Mouse (Mus musculus): ENCODE measurements around the gene Acox2.
A peak's percentile ranks its signal among the peaks of the same experiment; 100 is the strongest.

The Acox2 gene

GRCm38 (mm10) chr14:8249206-8249605, 9.9 kb downstream of the Acox2 start:
- no peak for DNase-seq (ENCODE audit: extremely low spot score)

- DNase-seq (ENCODE audit: extremely low spot score): no peak
These were observed 12.3 kb downstream of the Acox2 start for GRCm38 (mm10) chr14:8246878-8247277.

- no peak for DNase-seq (ENCODE audit: extremely low spot score)
These were observed 14.9 kb downstream of the Acox2 start for GRCm38 (mm10) chr14:8244211-8244611.

- DNase-seq (ENCODE audit: extremely low spot score): no peak
These were observed 15.8 kb downstream of the Acox2 start for GRCm38 (mm10) chr14:8243136-8243888.

DNA sequence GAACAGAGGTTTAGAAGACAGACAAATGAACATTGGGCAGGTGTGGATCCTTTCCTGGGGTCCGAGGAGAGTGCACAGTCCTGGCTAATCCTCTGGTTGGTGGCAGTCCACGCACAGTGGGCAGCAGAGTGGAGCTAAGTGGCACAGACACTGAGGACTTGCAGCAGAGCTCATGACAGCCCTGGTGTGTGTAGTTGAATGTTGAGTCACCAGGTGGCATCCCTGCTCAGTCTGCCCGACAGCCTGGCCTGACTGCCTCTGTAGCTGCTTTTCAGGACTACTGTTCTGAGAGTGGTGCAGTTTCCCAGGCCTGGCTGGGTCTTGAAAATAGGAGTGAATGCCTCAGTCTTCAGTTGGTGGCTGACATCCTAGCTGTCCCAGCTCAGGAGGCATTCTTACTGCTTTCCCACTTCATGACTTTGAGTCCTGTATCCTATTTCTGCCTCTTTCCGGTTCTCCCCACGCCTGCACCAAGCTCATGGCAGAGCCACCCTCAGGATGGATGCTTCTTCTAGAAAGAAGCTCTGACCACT, 16.7 kb downstream of the Acox2 start:
- DNase-seq (ENCODE audit: extremely low spot score): peak; percentile 24

DNA sequence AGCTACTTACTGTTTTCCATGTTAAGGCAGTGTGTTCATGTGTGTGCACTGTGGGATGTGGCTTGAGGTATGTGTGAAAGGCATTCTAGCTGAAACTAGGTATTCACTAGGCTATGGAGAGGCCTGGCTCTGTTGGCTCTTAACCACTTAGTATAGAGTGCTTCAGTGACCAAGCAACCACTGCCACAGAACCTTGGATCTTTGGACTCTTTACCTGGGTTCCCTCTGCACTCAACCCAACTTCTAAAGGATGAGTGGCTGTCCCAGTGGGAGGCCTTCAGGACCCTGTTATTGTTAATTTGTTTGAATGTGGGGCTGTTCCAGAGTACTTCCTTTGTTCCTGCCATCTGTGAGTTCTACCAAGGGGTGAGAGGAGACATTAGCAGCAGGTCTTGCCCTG, 17.3 kb downstream of the Acox2 start:
- DNase-seq (ENCODE audit: extremely low spot score): no peak

DNA sequence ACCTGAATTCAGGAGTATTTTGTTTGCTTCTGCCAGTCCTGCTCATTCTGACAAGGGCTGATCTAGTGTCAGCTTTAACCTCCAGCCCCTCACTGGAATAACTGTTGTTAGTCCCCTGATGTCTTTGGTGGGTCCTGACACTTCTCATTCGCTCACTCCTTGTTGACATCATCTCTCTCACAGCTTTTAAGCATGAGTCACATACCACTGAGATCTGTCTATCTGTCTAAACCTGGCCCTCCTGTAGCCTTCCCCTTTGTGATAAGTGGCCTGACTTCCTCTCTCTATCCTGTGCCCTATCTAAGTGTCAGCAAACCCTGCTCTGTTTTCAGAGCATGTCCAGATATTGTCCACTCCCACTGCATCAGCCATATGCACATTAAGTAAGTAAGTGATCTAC, 25.9 kb downstream of the Acox2 start:
- no peak for DNase-seq (ENCODE audit: extremely low spot score)

DNA sequence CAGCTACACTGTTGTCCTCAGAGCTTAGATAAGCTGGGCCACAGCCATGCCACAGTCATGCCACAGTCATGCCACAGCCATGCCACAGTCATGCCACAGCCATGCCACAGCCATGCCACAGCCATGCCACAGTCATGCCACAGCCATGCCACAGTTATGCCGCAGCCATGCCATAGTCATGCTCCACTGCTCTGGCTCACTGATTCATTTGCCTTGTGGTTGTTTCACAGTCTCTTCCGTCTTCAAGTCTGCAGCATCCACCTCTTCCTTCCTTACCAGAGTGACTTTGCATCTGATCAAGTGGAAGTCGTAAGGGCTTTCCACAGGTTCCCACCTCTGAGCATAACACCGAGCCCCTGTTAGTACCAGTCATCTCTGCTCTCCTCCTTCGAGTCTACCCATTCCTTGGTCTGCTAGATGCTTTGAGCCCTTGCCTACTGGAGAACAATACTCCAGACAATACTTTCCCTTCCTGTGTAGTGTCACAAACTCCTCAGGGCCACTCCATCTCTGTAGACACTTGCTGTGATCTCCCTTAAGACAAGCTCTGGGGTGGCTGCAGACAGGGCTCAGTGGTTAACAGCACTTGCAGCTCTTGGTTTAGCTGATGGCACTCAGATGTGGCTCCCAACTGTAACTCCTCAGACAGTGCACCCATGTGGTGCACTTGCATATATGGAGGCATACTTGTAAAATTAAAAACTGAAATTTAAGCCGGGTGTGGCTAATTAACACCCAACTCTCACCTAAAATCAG, 26.8 kb downstream of the Acox2 start:
- DNase-seq (ENCODE audit: extremely low spot score): no peak

DNA sequence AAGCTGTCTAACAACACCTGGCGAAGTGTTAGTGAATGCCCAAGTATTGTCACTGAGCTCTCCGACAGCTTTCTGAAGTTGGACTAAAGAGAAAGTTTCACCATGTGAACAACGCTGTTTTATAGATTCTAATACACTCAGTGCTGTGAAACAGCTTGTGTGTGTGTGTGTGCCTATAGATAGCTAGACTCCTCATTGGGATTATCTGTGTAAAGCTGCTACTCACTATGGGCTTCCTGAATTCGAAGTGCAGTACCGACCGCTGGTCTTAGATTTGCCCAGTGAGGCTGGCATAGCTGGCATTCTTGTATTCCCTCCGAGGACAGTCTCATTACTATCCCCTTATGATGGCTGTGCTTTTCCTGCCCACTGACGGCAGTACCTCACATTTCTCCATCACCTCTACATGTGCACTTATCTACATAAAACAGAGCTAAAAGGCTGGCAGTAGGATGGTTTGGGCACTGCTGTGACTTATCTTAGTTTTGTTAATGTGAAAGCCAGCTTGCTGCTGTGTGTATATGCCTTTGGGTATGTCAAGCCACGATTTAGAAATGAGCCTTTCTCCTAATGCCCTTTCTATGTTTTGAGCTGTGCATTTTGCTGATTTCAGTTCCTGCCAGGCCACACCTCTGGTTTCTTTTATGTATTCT, 29.7 kb downstream of the Acox2 start:
- DNase-seq (ENCODE audit: extremely low spot score): no peak

GRCm38 (mm10) chr14:8224805-8225204, 34.3 kb downstream of the Acox2 start:
- DNase-seq (ENCODE audit: extremely low spot score): no peak

DNA sequence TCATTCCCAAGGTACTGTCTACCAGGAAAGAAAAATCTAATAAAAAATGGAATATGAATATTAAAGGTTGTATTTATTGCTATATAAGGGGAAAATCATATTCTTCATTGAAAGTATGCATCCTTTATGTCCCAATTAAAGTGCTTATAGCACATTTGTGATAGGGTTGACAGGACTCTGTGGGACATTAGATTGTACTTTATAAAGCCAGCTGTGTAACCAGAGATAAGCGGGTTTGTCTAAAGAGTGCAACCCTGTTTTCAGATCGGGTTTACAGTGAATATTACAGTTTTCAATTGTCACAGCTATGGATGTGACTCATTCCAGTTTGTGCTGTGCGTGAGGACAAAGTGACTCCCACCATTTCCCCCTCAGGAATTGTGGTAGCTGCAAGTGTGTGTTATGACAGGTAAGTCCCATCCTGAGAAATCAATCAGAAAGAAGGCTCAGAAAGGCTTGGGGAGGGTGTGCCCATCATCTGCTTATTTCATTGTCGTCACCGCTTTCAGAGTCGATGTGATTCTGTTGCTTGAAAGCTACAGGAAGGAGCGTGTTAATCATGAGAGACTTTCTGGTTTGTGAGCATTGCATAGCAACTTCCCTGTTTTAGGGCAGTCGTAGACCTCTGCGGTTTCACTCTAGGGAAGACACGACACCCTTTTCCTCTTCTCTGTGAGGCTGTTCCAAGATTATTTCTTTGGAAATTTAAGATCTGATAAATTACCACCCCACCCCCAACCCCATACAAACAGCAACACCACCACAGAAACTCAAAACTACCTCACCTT, 35.5 kb downstream of the Acox2 start:
- DNase-seq (ENCODE audit: extremely low spot score): no peak

DNA sequence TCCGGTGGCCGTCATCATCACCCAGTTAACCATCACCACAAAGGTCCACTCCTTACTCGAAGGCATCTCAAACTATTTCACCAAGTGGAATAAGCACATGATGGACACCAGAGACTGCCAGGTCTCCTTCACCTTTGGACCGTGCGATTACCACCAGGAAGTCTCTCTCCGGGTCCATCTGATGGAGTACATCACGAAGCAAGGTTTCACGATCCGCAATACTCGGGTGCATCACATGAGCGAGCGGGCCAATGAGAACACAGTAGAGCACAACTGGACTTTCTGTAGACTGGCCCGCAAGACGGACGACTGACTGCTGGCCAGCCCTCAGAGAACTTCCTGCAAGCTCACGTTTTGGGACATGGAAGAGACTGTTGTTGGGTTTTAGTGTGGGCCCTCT, 36.6 kb downstream of the Acox2 start:
- no peak for DNase-seq (ENCODE audit: extremely low spot score)

GRCm38 (mm10) chr14:8220912-8221311, 38.2 kb downstream of the Acox2 start:
- DNase-seq (ENCODE audit: extremely low spot score): no peak

- DNase-seq (ENCODE audit: extremely low spot score): no peak
These were observed 38.8 kb downstream of the Acox2 start for GRCm38 (mm10) chr14:8220306-8220705.

GRCm38 (mm10) chr14:8219876-8220275, 39.3 kb downstream of the Acox2 start:
- DNase-seq (ENCODE audit: extremely low spot score): no peak

DNA sequence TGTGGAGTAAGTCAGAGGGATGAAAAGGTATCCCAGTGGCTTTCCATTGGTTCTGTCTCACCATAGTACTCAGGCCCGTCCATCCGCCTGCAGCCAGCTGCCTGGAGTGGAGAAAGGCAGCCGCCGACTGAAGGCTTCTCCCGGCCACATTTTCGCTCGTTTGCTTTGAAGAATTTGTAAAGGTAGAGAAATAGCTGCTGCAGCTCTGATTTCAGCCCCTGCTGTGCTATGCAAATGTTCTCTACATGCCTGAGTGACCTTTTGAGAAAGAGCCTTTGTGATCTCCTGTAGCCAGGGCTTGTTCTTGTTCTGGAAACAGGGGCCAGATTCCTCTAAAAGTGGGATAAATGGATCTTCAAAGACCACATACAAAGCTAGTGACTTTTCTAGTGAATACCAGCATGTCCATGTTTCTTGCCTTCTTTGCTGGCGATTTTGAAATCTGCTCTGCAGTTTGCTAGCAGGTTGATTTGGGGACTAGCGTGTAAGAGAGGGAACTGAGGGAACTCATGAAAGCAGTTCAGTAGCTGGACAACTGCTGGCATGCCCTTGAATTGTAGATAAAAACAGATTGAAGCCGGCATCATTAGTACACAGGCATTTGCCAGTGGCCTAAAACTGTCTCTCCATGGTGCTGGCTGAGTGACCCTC, 40.3 kb downstream of the Acox2 start:
- DNase-seq (ENCODE audit: extremely low spot score): peak; percentile 57

- DNase-seq (ENCODE audit: extremely low spot score): no peak
These were observed 40.9 kb downstream of the Acox2 start for GRCm38 (mm10) chr14:8218238-8218637.

DNA sequence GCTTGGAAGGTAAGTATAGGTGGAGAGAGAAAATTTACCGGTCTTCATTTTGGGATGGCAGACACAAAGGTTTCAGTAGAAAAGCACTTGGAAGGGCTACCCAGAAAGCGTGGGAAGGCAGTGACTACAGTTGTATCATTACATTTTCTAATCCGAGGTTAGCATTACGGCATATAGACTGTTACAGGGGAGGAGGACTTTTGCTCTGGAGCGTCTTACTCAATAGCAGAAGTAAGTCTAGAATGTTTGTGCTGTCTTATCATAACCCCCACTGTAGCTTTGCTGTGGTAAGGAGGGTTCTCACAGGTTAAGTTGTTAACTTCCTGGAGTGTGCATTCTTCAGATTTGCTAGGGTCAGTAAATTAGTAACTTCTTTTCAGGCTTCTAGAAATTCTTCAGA, 43.1 kb downstream of the Acox2 start:
- no peak for DNase-seq (ENCODE audit: extremely low spot score)

DNA sequence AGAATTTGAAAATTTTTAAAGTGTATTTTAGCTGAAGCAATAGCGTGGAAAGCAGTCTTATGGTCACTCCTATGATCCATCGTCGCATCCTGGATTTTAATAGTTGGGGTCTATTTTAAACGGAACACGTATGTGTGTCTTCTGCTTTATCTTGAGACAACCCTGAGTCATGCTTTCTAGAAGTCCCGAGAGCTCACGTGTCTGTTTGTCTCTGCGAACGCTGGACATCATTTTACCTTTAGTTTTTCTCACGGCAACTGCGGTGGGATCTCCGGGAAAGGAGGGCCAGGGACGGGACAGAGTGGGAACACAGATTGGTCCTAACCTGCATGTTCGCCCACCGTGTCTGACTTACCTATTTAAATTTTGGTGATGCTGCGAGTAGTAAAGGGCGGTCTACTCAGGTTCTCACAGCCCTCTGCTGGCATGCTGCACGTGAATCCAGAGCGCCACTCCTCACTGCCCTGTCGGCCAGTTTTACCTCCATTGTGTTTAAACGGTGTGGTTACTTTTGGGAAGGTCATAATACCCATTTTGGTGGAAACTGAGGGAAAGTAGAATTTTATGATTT, 43.9 kb downstream of the Acox2 start:
- DNase-seq (ENCODE audit: extremely low spot score): no peak

GRCm38 (mm10) chr14:8214299-8215207, 44.6 kb downstream of the Acox2 start:
- peak; percentile 78 for DNase-seq (ENCODE audit: extremely low spot score)

Measured in embryo, embryonic 9.5 days (tissue).